Mouse (Mus musculus) CD4-positive helper T cell, adult 2 months (primary cell): Measurements from ENCODE around the gene Gm3402.
"Not testable (repeated sequence)": the region's sequence is repeated elsewhere in the genome, so short reads cannot be mapped to it uniquely, and the experiment has no call there.

Experiments used
- DNase-seq: peaks from one replicate; pipeline ENCODE4 v3.0.0-alpha.2; 2012; ENCODE audit warnings: low read depth, missing footprints, low spot score

Gene Gm3402

GRCm38 (mm10) chr5:146513823-146514222, at the start of gene Gm3402:
Gm3402 (plus strand) TSS chr5:146514123.
- not testable (repeated sequence) for DNase-seq

GRCm38 (mm10) chr5:146466663-146467062, 47.3 kb upstream of the Gm3402 start:
- no peak for DNase-seq

DNA sequence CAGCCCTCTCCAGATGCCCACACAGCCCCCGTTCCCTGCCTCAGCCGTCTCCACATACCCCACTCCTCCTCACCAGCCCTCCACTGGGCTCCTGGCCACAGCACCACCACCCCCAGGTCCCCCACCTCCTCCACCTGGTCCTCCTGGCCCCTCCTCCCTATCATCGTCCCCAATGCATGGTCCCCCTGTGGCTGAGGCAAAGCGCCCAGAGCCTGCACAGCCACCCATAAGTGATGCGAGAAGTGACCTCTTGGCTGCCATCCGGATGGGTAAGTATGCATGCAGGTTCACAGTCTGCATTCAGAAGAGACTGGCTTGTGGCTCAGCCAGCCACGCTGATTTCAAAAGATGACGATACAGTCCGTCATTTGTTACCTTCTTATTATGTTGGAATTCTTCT, 45.6 kb upstream of the Gm3402 start:
- DNase-seq: no peak

GRCm38 (mm10) chr5:146470821-146471220, 43.1 kb upstream of the Gm3402 start:
- no peak for DNase-seq

DNA sequence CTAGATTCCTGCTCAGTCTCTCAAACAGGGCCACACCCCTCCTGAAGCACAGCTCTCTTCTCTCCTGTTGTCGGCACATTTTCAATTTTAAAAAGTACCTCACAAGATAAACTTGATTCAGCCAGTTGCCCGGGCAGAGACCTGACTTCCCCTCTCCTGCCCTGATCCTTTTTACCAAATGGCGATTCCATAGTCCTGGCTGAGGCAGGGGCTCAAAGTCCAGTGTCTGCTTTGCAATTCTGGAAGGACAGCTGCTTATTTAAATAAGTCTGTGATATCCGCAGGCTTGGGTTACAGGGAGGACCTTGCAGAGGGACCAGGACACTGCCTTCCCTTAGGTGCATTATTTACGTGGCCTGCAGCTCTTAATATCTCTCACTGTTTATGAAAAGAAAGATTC, 42.6 kb upstream of the Gm3402 start:
- DNase-seq: no peak

GRCm38 (mm10) chr5:146471821-146472220, 42.1 kb upstream of the Gm3402 start:
- DNase-seq: no peak

DNA sequence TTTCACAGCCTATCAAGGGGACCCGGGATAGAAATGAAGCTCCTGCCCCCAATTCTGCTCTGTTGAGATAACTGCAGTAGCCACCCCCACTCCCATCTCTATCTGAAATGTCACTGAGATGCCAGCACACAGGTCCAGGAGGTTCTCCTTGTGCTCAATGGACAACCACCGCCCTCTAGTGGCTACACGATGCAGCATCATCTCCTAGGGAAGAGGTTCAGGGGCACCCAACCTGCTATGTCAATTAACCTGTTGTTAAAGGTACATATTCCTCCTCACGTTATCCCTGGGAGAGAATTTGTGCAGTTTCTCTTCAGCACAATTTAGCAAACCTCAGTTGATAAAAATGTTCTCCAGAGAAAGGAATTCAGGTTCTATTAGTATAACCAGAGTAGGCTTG, 34.4 kb upstream of the Gm3402 start:
- DNase-seq: not testable (repeated sequence)

GRCm38 (mm10) chr5:146481665-146482064, 32.3 kb upstream of the Gm3402 start, which contains the start of gene Gm6408:
Gm6408 (plus strand) TSS chr5:146481965.
- not testable (repeated sequence) for DNase-seq

GRCm38 (mm10) chr5:146488959-146489358, 25.0 kb upstream of the Gm3402 start:
- not testable (repeated sequence) for DNase-seq

DNA sequence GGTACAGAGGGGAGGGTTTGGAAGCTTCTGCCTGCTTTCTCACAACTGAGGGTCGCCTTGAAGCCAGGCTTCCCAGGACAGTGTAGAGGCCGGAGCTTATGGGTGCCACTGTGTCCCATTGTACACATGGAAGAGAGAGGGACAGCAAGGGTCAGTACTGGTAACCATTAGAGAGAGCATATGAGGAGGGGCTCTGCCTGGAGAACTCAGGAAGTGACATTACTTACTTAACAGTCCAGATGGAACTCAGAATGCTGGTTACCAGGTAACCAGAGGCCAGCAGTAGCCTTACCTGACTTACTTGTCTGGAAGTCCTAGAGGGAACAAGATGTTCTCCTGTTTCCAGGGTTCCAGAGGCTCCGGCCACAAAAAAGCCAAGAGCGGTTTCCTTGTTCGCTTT, 22.9 kb upstream of the Gm3402 start, which contains the start of gene Gm6370:
TSS of gene Gm6370 (plus strand) at position 301 of the 400 bp plus-strand sequence.
- DNase-seq: not testable (repeated sequence)

- DNase-seq: not testable (repeated sequence)
These were observed 11.8 kb upstream of the Gm3402 start, which contains the start of gene 4930449I24Rik for GRCm38 (mm10) chr5:146502099-146502498. 4930449I24Rik (plus strand) TSS chr5:146502399.

DNA sequence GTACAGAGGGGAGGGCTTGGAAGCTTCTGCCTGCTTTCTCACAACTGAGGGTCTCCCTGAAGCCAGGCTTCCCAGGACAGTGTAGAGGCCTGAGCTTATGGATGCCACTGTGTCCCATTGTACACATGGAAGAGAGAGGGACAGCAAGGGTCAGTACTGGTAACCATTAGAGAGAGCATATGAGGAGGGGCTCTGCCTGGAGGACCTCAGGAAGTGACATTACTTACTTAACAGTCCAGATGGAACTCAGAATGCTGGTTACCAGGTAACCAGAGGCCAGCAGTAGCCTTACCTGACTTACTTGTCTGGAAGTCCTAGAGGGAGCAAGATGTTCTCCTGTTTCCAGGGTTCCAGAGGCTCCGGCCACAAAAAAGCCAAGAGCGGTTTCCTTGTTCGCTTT, 11.6 kb downstream of the Gm3402 start, which contains the start of gene Gm3404:
TSS of gene Gm3404 (plus strand) at position 301 of the 400 bp plus-strand sequence.
- not testable (repeated sequence) for DNase-seq

DNA sequence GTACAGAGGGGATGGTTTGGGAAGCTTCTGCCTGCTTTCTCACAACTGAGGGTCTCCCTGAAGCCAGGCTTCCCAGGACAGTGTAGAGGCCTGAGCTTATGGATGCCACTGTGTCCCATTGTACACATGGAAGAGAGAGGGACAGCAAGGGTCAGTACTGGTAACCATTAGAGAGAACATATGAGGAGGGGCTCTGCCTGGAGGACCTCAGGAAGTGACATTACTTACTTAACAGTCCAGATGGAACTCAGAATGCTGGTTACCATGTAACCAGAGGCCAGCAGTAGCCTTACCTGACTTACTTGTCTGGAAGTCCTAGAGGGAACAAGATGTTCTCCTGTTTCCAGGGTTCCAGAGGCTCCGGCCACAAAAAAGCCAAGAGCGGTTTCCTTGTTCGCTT, 23.4 kb downstream of the Gm3402 start, which contains the start of gene Gm3409:
TSS of gene Gm3409 (plus strand) at position 301 of the 400 bp plus-strand sequence.
- not testable (repeated sequence) for DNase-seq

DNA sequence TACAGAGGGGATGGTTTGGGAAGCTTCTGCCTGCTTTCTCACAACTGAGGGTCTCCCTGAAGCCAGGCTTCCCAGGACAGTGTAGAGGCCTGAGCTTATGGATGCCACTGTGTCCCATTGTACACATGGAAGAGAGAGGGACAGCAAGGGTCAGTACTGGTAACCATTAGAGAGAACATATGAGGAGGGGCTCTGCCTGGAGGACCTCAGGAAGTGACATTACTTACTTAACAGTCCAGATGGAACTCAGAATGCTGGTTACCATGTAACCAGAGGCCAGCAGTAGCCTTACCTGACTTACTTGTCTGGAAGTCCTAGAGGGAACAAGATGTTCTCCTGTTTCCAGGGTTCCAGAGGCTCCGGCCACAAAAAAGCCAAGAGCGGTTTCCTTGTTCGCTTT, 41.9 kb downstream of the Gm3402 start, which contains the start of gene Gm3415:
TSS of gene Gm3415 (plus strand) at position 301 of the 400 bp plus-strand sequence.
- not testable (repeated sequence) for DNase-seq

DNA sequence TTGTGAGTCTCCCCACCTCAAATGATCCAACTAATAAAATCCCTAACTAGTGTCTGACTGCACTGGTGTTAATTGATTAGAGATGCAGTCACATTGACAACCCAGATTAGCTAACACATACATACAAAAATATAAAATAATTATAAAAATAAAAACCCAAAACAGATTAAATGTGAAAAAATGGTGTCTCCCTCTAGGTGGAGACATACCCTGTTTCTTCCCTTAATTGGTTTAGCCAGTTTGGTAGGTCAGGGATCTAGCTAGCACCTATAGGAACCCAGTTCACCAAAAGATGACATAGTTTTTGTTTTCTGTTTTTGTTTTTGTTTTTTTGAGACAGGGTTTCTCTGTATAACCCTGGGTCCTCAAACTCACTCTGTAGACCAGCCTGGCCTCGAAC, 50.3 kb downstream of the Gm3402 start:
- no peak for DNase-seq
